Mouse (Mus musculus): ENCODE results near the gene Kcnmb1.

Gene Kcnmb1

GRCm38 (mm10) chr11:34000416-34000815 lies 37.6 kb downstream of the Kcnmb1 start:
- no peak for DNase-seq (ENCODE audit: low read depth, low spot score)

GRCm38 (mm10) chr11:34001938-34002592 lies 39.3 kb downstream of the Kcnmb1 start:
- peak; percentile 28 for DNase-seq (ENCODE audit: low read depth, low spot score)

- DNase-seq (ENCODE audit: low read depth, low spot score) = no peak
These were observed 39.8 kb downstream of the Kcnmb1 start for GRCm38 (mm10) chr11:34002593-34002965.

- DNase-seq (ENCODE audit: low read depth, low spot score) = no peak
These were observed 44.8 kb downstream of the Kcnmb1 start for GRCm38 (mm10) chr11:34007616-34008015.

- no peak for DNase-seq (ENCODE audit: low read depth, low spot score)
These were observed 45.4 kb downstream of the Kcnmb1 start for GRCm38 (mm10) chr11:34008214-34008613.

DNA sequence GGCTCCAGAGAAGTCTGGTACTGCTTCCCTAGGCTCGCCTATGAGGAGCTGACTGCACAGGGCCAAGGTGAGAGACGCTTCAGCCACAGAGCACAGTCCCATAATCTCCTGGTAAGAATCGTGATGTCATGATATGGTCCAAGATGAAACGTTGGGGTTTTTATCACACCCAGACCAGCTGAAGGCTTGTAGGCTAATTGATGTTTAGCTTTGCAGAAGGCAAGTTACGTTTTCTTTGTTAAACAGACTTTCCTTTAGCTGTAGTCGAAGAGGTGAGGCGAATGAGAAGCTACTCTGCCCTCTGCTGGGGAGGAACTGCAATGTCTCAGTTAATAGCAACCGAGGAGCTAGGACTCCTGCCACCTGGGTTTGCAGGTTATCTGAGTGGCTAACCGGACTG lies 45.9 kb downstream of the Kcnmb1 start:
- peak; percentile 11 for DNase-seq (ENCODE audit: low read depth, low spot score)

DNA sequence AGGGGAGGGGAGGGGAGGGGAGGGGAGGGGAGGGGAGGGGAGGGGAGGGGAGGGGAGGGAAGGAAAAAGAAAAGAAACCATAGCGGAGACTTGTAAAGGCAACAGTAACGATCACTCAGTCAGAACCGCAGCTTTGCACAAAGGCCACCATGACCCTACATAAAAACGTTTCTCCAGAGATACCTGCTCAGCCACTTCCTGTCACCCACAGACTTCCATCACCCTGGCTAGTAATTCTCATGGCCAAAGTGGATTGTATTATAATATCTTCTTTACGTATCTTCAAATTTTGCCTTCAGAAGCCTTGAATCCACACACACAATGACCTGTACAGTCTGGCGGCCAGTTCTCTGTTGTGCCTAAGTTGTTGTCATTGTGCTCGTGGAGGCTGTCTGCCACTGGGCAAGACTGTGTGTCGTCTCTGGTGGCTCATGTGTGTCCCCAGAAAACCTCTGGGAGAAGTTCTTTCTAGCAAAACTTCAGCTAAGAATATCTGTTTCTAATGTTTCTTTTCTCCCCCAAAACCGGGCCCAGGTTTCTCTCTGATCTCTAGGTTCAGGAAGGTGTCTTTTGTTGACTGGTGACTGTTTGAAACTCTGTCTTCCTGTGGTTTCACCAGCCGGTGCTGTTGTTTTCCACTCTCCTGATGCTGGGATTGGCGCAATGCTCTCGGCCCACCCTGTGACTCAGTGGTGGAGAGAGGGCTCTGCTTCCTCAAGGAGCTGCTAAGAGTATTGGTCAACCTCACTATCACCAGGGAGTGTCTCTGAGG lies 46.7 kb downstream of the Kcnmb1 start:
- DNase-seq (ENCODE audit: low read depth, low spot score) = no peak

DNA sequence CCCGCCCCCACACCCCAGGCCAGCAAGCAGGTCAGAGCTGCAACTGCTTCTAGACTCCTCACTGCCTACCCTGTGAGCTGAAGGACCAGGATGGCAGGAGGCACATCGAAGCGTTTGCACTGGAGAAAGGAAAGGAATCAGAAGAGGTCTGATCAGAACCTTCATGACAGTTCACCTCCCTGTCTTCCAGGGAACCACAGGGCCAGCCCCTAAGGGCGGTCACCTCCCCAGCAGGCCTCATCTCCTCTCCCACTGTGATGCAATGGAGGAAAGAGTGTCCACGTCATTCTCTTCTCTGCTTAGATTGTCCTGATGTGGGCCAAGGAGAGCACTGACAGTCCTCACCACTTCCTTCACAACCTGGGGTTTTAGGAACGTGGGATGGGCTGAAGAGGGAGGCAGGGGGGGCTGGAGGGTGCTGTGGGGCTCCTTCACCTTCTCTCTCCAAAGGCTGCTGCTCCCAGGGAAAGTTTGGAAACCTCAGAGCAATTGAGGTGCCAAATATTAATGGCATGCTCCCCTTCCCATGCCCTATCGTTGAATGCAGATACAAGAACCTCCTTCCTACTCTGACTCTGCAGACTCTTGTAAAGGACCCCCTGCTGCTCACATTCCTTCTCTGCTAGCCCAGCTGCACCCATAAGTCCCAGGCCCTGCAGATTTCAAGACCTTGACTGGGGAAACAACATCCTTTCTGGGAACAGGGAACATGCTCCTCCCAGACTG lies 47.5 kb downstream of the Kcnmb1 start:
- DNase-seq (ENCODE audit: low read depth, low spot score) = no peak

DNA sequence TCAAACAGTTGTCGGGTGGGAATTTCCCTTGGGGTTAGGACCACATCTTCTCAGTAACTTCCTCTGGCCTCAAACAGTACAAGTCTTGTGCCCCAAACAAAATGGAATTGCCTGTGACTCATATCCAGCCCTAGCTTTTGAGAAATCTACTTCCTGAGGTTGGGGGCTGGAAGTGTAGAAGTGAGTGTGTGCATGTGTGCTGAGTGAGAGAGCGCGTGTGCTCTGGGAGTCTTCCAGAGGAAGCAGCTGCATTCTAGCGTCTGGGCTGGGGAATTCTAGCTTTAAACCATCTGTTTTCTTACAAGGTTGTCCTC lies 48.0 kb downstream of the Kcnmb1 start:
- DNase-seq (ENCODE audit: low read depth, low spot score) = no peak

- DNase-seq (ENCODE audit: low read depth, low spot score) = no peak
These were observed 49.3 kb downstream of the Kcnmb1 start for GRCm38 (mm10) chr11:34012007-34012652.

All from retina, postnatal 7 days (tissue).